Mouse (Mus musculus): ENCODE data around the gene Muc5b. TPM values are rescaled to one million over a fixed set of nuclear protein-coding genes. Genes with fewer than 3 reads are reported as not detected.
A peak's percentile ranks its signal among the peaks of the same experiment; 100 is the strongest.
"Not testable (repeated sequence)": the region's sequence is repeated elsewhere in the genome, so short reads cannot be mapped to it uniquely, and the experiment has no call there.

Gene Muc5b
- 0.01 TPM in 1 of 2 replicates, not detected in the other for polyA plus RNA-seq (2015; fragmentation: Nextera tagmentation; extraction: Ambion mirVana)

GRCm38 (mm10) chr7:141838779-141839178, at the start of gene Muc5b:
Muc5b (plus strand) TSS chr7:141839070.
- H3K27ac ChIP-seq (ENCODE audit: low read length), result no peak within 1 kb of the TSS
- no peaks in the 10 kb centered on the region for H3K4me1 ChIP-seq (ENCODE audit: control insufficient read depth, low read depth, low read length)
- H3K4me2 ChIP-seq (ENCODE audit: low read depth, low read length), result no peak within 1 kb of the TSS
- no peak within 1 kb of the TSS for H3K9ac ChIP-seq (ENCODE audit: low read depth, low read length)
- no peaks in the 10 kb centered on the region for H3K36me3 ChIP-seq (ENCODE audit: control insufficient read depth, insufficient read depth)
- ATAC-seq (ENCODE audit: low read depth), result 0 out of 2 replicates have a peak, but pooled peaks have one; percentile 16
- H3K27me3 ChIP-seq (ENCODE audit: control insufficient read depth, insufficient read depth, low read depth, low read length), result no peaks in the 10 kb centered on the region
- no peak within 1 kb of the TSS for H3K4me3 ChIP-seq (ENCODE audit: low read depth, low read length)
- 37% methylated on average over 5 of the region's 5 CpGs for WGBS (ENCODE audit: insufficient replicate concordance)
- no peaks in the 10 kb centered on the region for H3K9me3 ChIP-seq (replicated peaks; ENCODE audit: control insufficient read depth, low read length)

GRCm38 (mm10) chr7:141794251-141794650, 44.6 kb upstream of the Muc5b start:
- H3K27ac ChIP-seq (ENCODE audit: low read length), result no peak overlapping the region
- H3K4me3 ChIP-seq (ENCODE audit: low read depth, low read length), result no peak overlapping the region
- H3K27me3 ChIP-seq (ENCODE audit: control insufficient read depth, insufficient read depth, low read depth, low read length), result 0 out of 2 replicates have a peak, but pooled peaks cover 3% of the 10 kb centered on the region
- H3K4me1 ChIP-seq (ENCODE audit: control insufficient read depth, low read depth, low read length), result no peaks in the 10 kb centered on the region
- peaks cover 6% of the 10 kb centered on the region for H3K9me3 ChIP-seq (replicated peaks; ENCODE audit: control insufficient read depth, low read length)
- no peaks in the 10 kb centered on the region for H3K36me3 ChIP-seq (ENCODE audit: control insufficient read depth, insufficient read depth)
- no peak overlapping the region for H3K4me2 ChIP-seq (ENCODE audit: low read depth, low read length)
- H3K9ac ChIP-seq (ENCODE audit: low read depth, low read length), result no peak overlapping the region
- WGBS (ENCODE audit: insufficient replicate concordance), result 82% methylated on average over 1 of the region's 1 CpGs
- no peak for ATAC-seq (ENCODE audit: low read depth)

- H3K9me3 ChIP-seq (replicated peaks; ENCODE audit: control insufficient read depth, low read length), result no peaks in the 10 kb centered on the region
- no peak overlapping the region for H3K4me3 ChIP-seq (ENCODE audit: low read depth, low read length)
- no peak overlapping the region for H3K9ac ChIP-seq (ENCODE audit: low read depth, low read length)
- no peak overlapping the region for H3K27ac ChIP-seq (ENCODE audit: low read length)
- H3K36me3 ChIP-seq (ENCODE audit: control insufficient read depth, insufficient read depth), result no peaks in the 10 kb centered on the region
- ATAC-seq (ENCODE audit: low read depth), result no peak
- no peaks in the 10 kb centered on the region for H3K4me1 ChIP-seq (ENCODE audit: control insufficient read depth, low read depth, low read length)
- 64% methylated on average over 7 of the region's 7 CpGs for WGBS (ENCODE audit: insufficient replicate concordance)
- H3K27me3 ChIP-seq (ENCODE audit: control insufficient read depth, insufficient read depth, low read depth, low read length), result no peaks in the 10 kb centered on the region
- no peak overlapping the region for H3K4me2 ChIP-seq (ENCODE audit: low read depth, low read length)
These were observed 35.7 kb upstream of the Muc5b start for GRCm38 (mm10) chr7:141803206-141803605.

- Histone ChIP-seq H3K27ac (ENCODE audit: low read length) (no peak overlapping the region), H3K9me3 (replicated peaks; ENCODE audit: control insufficient read depth, low read length) (no peaks in the 10 kb centered on the region), H3K27me3 (ENCODE audit: control insufficient read depth, insufficient read depth, low read depth, low read length) (no peaks in the 10 kb centered on the region), H3K36me3 (ENCODE audit: control insufficient read depth, insufficient read depth) (no peaks in the 10 kb centered on the region), H3K4me2 (ENCODE audit: low read depth, low read length) (no peak overlapping the region), H3K9ac (ENCODE audit: low read depth, low read length) (no peak overlapping the region), H3K4me1 (ENCODE audit: control insufficient read depth, low read depth, low read length) (no peaks in the 10 kb centered on the region), H3K4me3 (ENCODE audit: low read depth, low read length) (no peak overlapping the region)
- no peak for ATAC-seq (ENCODE audit: low read depth)
- WGBS (ENCODE audit: insufficient replicate concordance), result 65% methylated on average over 7 of the region's 7 CpGs
These were observed 33.5 kb upstream of the Muc5b start for GRCm38 (mm10) chr7:141805384-141805783.

GRCm38 (mm10) chr7:141807823-141808222, 31.0 kb upstream of the Muc5b start:
- H3K9me3 ChIP-seq (replicated peaks; ENCODE audit: control insufficient read depth, low read length); H3K4me3 ChIP-seq (ENCODE audit: low read depth, low read length); H3K4me1 ChIP-seq (ENCODE audit: control insufficient read depth, low read depth, low read length); H3K27ac ChIP-seq (ENCODE audit: low read length); H3K9ac ChIP-seq (ENCODE audit: low read depth, low read length); ATAC-seq (ENCODE audit: low read depth); H3K4me2 ChIP-seq (ENCODE audit: low read depth, low read length); H3K27me3 ChIP-seq (ENCODE audit: control insufficient read depth, insufficient read depth, low read depth, low read length); H3K36me3 ChIP-seq (ENCODE audit: control insufficient read depth, insufficient read depth): not testable (repeated sequence)
- WGBS (ENCODE audit: insufficient replicate concordance), result no CpG with 5 or more reads among the region's 4 CpGs

GRCm38 (mm10) chr7:141809933-141810332, 28.9 kb upstream of the Muc5b start:
- not testable (repeated sequence) for ATAC-seq (ENCODE audit: low read depth); H3K4me2 ChIP-seq (ENCODE audit: low read depth, low read length); H3K9ac ChIP-seq (ENCODE audit: low read depth, low read length); H3K36me3 ChIP-seq (ENCODE audit: control insufficient read depth, insufficient read depth); H3K4me1 ChIP-seq (ENCODE audit: control insufficient read depth, low read depth, low read length); H3K27me3 ChIP-seq (ENCODE audit: control insufficient read depth, insufficient read depth, low read depth, low read length); H3K4me3 ChIP-seq (ENCODE audit: low read depth, low read length); H3K27ac ChIP-seq (ENCODE audit: low read length); H3K9me3 ChIP-seq (replicated peaks; ENCODE audit: control insufficient read depth, low read length)
- no CpG with 5 or more reads among the region's 4 CpGs for WGBS (ENCODE audit: insufficient replicate concordance)

- ATAC-seq (ENCODE audit: low read depth), result no peak
- Histone ChIP-seq H3K9ac (ENCODE audit: low read depth, low read length) (no peak overlapping the region), H3K9me3 (replicated peaks; ENCODE audit: control insufficient read depth, low read length) (no peaks in the 10 kb centered on the region), H3K4me2 (ENCODE audit: low read depth, low read length) (no peak overlapping the region), H3K4me1 (ENCODE audit: control insufficient read depth, low read depth, low read length) (no peaks in the 10 kb centered on the region), H3K27ac (ENCODE audit: low read length) (no peak overlapping the region), H3K27me3 (ENCODE audit: control insufficient read depth, insufficient read depth, low read depth, low read length) (no peaks in the 10 kb centered on the region), H3K4me3 (ENCODE audit: low read depth, low read length) (no peak overlapping the region), H3K36me3 (ENCODE audit: control insufficient read depth, insufficient read depth) (no peaks in the 10 kb centered on the region)
- WGBS (ENCODE audit: insufficient replicate concordance), result 55% methylated on average over 4 of the region's 4 CpGs
These were observed 25.5 kb upstream of the Muc5b start for GRCm38 (mm10) chr7:141813321-141813720.

GRCm38 (mm10) chr7:141815361-141815760, 23.5 kb upstream of the Muc5b start:
- Histone ChIP-seq H3K36me3 (ENCODE audit: control insufficient read depth, insufficient read depth) (no peaks in the 10 kb centered on the region), H3K4me2 (ENCODE audit: low read depth, low read length) (no peak overlapping the region), H3K27me3 (ENCODE audit: control insufficient read depth, insufficient read depth, low read depth, low read length) (no peaks in the 10 kb centered on the region), H3K9me3 (replicated peaks; ENCODE audit: control insufficient read depth, low read length) (no peaks in the 10 kb centered on the region), H3K9ac (ENCODE audit: low read depth, low read length) (no peak overlapping the region), H3K27ac (ENCODE audit: low read length) (no peak overlapping the region), H3K4me1 (ENCODE audit: control insufficient read depth, low read depth, low read length) (no peaks in the 10 kb centered on the region), H3K4me3 (ENCODE audit: low read depth, low read length) (no peak overlapping the region)
- ATAC-seq (ENCODE audit: low read depth), result no peak
- WGBS (ENCODE audit: insufficient replicate concordance), result 64% methylated on average over 4 of the region's 4 CpGs

- WGBS (ENCODE audit: insufficient replicate concordance), result 61% methylated on average over 11 of the region's 11 CpGs
- Histone ChIP-seq H3K36me3 (ENCODE audit: control insufficient read depth, insufficient read depth) (no peaks in the 10 kb centered on the region), H3K9ac (ENCODE audit: low read depth, low read length) (no peak overlapping the region), H3K27ac (ENCODE audit: low read length) (no peak overlapping the region), H3K9me3 (replicated peaks; ENCODE audit: control insufficient read depth, low read length) (no peaks in the 10 kb centered on the region), H3K4me2 (ENCODE audit: low read depth, low read length) (no peak overlapping the region), H3K27me3 (ENCODE audit: control insufficient read depth, insufficient read depth, low read depth, low read length) (no peaks in the 10 kb centered on the region), H3K4me3 (ENCODE audit: low read depth, low read length) (no peak overlapping the region), H3K4me1 (ENCODE audit: control insufficient read depth, low read depth, low read length) (no peaks in the 10 kb centered on the region)
- no peak for ATAC-seq (ENCODE audit: low read depth)
These were observed 21.4 kb upstream of the Muc5b start for GRCm38 (mm10) chr7:141817355-141818075.

Data from liver, embryonic 16.5 days (tissue).